Mouse (Mus musculus) lung, embryonic 14.5 days (tissue): ENCODE results near the gene Sept3. TPM values are rescaled to one million over a fixed set of nuclear protein-coding genes. Genes with fewer than 3 reads are reported as not detected.

Experiments used
- ATAC-seq: fragments of 200-750 bp; cut with Nextera tagmentation; 2 replicates; pipeline ENCODE4 v1.8.0; 2017; ENCODE audit warnings: mild to moderate bottlenecking, moderate TSS enrichment, moderate library complexity; ENCODE audit not compliant: insufficient read depth
- DNase-seq: peaks from one replicate; pipeline ENCODE4 v3.0.0-alpha.2; 2015
- H3K27ac ChIP-seq: fragments of 300-500 bp; sonication (generic); 2 replicates; pipeline ENCODE4 v1.5.1; 2014; ENCODE audit warnings: low read depth, mild to moderate bottlenecking, moderate library complexity
- H3K27me3 ChIP-seq: fragments of 300-500 bp; sonication (generic); 2 replicates; pipeline ENCODE4 v1.6.1; 2014; ENCODE audit warnings: low read length, control low read depth; ENCODE audit not compliant: insufficient read depth
- H3K36me3 ChIP-seq: fragments of 300-500 bp; sonication (generic); 2 replicates; pipeline ENCODE4 v1.6.1; 2014; ENCODE audit warnings: control low read depth; ENCODE audit not compliant: insufficient read depth
- H3K4me1 ChIP-seq: fragments of 300-500 bp; sonication (generic); 2 replicates; pipeline ENCODE4 v1.6.1; 2014; ENCODE audit warnings: antibody characterized with exemption, control low read depth; ENCODE audit not compliant: insufficient read depth
- H3K4me2 ChIP-seq: fragments of 300-500 bp; sonication (generic); 2 replicates; pipeline ENCODE4 v1.6.1; 2014; ENCODE audit warnings: mild to moderate bottlenecking
- H3K4me3 ChIP-seq: fragments of 300-500 bp; sonication (generic); 2 replicates; pipeline ENCODE4 v1.5.1; 2014; ENCODE audit warnings: low read depth, low read length
- H3K9ac ChIP-seq: fragments of 300-500 bp; sonication (generic); 2 replicates; pipeline ENCODE4 v1.6.1; 2014
- H3K9me3 ChIP-seq: fragments of 300-500 bp; sonication (generic); 2 replicates; pipeline ENCODE4 v1.6.1; 2016; ENCODE audit warnings: low read depth, low read length, control low read depth
- CTCF ChIP-seq: IDR thresholded peaks from 2 replicates; pipeline ENCODE4 v1.5.1; 2016; ENCODE audit warnings: antibody characterized with exemption, low read depth
- WGBS: fragments of 180-500 bp; shearing (Covaris S2); extraction: QIAGEN DNeasy Blood & Tissue Kit; methylation state at CpG from one replicate; pipeline ENCODE4 v1.1.7; 2014; 5-methylcytosine and 5-hydroxymethylcytosine counted together
- polyA plus RNA-seq: library from polyadenylated mRNA; unstranded; fragments of >200 nt; fragmentation: Nextera tagmentation; extraction: Ambion mirVana; gene quantifications from 2 replicates; pipeline ENCODE4 v1.2.1, GENCODE M21; 2014

The Sept3 gene
- polyA plus RNA-seq, 1 experiment from 2014 or later = 8.1 TPM

DNA sequence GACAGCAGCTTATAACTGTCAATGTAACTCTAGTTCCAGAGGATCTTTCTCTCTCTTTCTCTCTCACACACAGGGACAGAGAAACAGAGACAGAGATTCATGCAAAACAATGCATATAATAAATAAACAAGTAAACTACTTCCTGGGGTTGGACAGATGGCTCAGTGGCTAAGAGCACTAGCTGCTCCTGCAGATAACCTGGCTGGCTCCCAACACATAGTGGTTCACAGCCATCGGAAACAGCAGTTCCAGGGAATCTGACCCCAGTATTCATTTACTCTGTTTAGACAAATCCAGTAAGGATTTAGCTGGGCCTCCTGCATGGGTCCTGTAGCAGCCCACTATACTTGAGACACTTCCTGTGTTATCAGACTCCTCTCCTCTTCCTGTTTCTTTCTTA is 44.9 kb downstream of the Sept3 start:
- no peak overlapping the region for H3K9ac ChIP-seq
- 33% methylated on average over 1 of the region's 1 CpGs for WGBS
- ATAC-seq (no peak), DNase-seq (no peak)
- no peak overlapping the region for H3K4me2 ChIP-seq
- no peaks in the 10 kb centered on the region for H3K27me3 ChIP-seq
- H3K4me1 ChIP-seq = no peaks in the 10 kb centered on the region; the same call in 1 of the 2 replicates
- TF ChIP-seq CTCF = no peak
- H3K27ac ChIP-seq = no peak overlapping the region
- H3K4me3 ChIP-seq = no peak overlapping the region
- no peaks in the 10 kb centered on the region for H3K9me3 ChIP-seq
- no peaks in the 10 kb centered on the region for H3K36me3 ChIP-seq

DNA sequence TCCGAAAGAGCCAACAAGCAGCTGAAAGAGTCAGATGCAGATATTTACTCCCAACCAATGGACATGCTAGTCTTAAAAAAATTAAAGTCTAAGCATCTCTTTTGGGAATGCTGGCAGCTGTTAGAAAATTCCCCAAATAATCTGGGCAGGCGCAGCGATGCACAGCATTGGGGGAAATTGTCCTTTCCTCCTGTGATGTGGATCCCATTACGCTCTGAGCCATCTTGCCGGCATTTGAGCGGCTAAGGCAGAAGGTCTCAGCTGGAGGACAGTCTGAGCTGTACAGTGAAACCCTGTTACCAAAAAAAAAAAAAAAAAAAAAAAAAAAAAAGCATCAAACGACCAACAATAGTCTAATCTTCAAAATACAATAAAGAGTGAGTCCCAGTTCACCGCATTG is 47.5 kb downstream of the Sept3 start:
- H3K4me3 ChIP-seq = no peak overlapping the region
- H3K4me1 ChIP-seq = no peaks in the 10 kb centered on the region; the same call in 1 of the 2 replicates
- no peaks in the 10 kb centered on the region for H3K36me3 ChIP-seq
- ATAC-seq (no peak), DNase-seq (no peak)
- no peaks in the 10 kb centered on the region for H3K27me3 ChIP-seq
- H3K9me3 ChIP-seq = no peaks in the 10 kb centered on the region
- 75% methylated on average over 8 of the region's 8 CpGs for WGBS
- no peak overlapping the region for H3K27ac ChIP-seq
- H3K9ac ChIP-seq = no peak overlapping the region
- no peak for TF ChIP-seq CTCF
- no peak overlapping the region for H3K4me2 ChIP-seq

DNA sequence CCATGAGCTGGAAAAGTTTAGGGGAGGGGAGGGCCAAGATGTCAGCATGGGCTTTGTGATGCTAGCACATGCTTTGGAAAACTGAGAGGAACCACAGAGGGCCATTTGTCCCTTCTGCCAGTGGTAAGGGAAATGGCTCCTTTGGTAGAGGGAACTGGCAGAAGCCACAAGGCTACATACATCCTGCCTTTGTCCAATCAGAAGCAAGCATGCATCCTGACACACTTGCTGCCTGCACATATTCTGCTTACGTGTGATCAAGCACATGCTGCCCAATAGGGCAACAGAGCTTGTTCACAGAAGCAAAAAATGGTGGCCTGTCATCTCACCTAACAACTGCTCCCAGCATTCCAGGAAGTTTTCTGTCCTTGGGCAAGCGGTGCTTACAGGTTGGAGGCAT is 50.7 kb downstream of the Sept3 start:
- Histone ChIP-seq H3K9ac (no peak overlapping the region), H3K36me3 (peaks cover 15% of the 10 kb centered on the region), H3K27ac (no peak overlapping the region), H3K27me3 (no peaks in the 10 kb centered on the region), H3K9me3 (no peaks in the 10 kb centered on the region), H3K4me1 (no peaks in the 10 kb centered on the region; the same call in 1 of the 2 replicates), H3K4me2 (no peak overlapping the region), H3K4me3 (no peak overlapping the region)
- TF ChIP-seq CTCF = no peak
- ATAC-seq = no peak
- DNase-seq = no peak
- 60% methylated on average over 2 of the region's 2 CpGs for WGBS

DNA sequence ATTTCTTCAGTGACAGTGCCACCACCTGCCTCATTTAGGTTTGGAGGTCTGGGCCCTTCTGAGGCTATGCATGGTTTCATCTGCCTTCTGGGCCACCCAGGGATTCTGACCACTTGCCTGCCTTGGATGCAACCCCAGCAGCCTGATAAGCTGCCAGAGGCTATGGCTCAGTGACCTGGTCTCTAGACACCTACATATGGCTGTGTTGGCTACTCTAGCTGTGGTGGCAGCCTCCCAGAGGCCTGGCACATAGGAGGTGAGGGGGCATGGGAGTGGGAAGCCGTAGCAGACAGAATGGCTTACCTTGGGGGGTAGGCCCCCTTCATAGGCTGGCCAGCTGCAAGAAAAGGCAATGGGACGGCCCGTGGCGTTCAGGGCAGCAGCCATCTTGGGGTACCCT is 60.5 kb downstream of the Sept3 start:
- no peaks in the 10 kb centered on the region for H3K9me3 ChIP-seq
- no peaks in the 10 kb centered on the region for H3K27me3 ChIP-seq
- H3K27ac ChIP-seq = no peak overlapping the region
- DNase-seq (no peak), ATAC-seq (no peak)
- H3K4me3 ChIP-seq = no peak overlapping the region
- no peak overlapping the region for H3K4me2 ChIP-seq
- H3K9ac ChIP-seq = no peak overlapping the region
- peaks cover 5% of the 10 kb centered on the region; the same call in 1 of the 2 replicates for H3K4me1 ChIP-seq
- peaks cover 53% of the 10 kb centered on the region for H3K36me3 ChIP-seq
- TF ChIP-seq CTCF = no peak
- 95% methylated on average over 4 of the region's 4 CpGs for WGBS

DNA sequence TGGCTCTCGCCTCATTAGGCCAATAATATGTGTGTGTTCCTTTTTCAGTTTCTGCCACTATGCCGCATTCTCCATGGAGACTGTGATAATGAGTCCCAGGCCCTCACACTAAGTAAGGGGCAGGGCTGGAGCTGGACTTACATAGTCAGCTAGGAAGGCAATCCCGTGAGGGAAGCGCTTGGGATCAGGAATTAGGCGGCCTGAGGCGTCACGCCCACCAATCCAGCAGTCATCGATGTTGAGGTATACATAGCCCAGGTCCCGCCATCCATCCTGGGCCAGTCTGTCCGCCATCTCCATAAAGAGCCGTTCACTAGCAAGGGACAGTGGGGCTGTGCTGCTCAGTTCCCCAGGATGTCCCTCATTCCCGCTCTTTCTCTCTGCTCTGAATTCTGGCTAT is 61.9 kb downstream of the Sept3 start:
- no peaks in the 10 kb centered on the region for H3K9me3 ChIP-seq
- H3K4me2 ChIP-seq = no peak overlapping the region
- no peak overlapping the region for H3K27ac ChIP-seq
- H3K27me3 ChIP-seq = no peaks in the 10 kb centered on the region
- ATAC-seq (no peak), DNase-seq (no peak)
- H3K4me1 ChIP-seq = peaks cover 7% of the 10 kb centered on the region; the same call in 1 of the 2 replicates
- 85% methylated on average over 12 of the region's 12 CpGs for WGBS
- H3K9ac ChIP-seq = no peak overlapping the region
- H3K4me3 ChIP-seq = no peak overlapping the region
- H3K36me3 ChIP-seq = peaks cover 45% of the 10 kb centered on the region
- TF ChIP-seq CTCF = no peak

DNA sequence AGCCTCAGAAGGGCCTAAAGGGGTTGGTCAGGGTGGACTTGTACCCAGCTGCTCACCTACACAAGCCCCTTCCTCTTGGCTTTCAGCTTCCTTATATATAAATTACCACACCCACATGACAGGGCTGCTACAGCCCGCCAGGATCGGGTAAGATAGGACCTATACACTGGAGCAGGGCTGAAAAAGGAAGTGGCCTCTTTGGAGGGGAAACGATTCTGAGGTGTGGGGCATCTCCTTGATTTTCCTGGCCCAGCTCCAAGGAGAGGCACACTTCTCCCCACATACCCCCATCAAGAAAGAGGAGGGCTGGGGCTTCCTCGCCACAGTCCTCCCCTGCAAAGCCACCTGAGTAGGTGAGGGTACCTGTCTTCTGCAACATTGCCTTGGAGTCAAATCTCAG is 63.2 kb downstream of the Sept3 start:
- peak overlapping the region; percentile 58 for H3K4me3 ChIP-seq
- H3K27me3 ChIP-seq = no peaks in the 10 kb centered on the region
- H3K4me1 ChIP-seq = peaks cover 8% of the 10 kb centered on the region; the same call in 1 of the 2 replicates
- peak overlapping the region; percentile 53 for H3K9ac ChIP-seq
- no peak for ATAC-seq
- no peaks in the 10 kb centered on the region for H3K9me3 ChIP-seq
- TF ChIP-seq CTCF = no peak
- no peak overlapping the region for H3K27ac ChIP-seq
- H3K4me2 ChIP-seq = peak overlapping the region; percentile 60
- peaks cover 34% of the 10 kb centered on the region for H3K36me3 ChIP-seq
- WGBS = 12% methylated on average over 4 of the region's 4 CpGs
- peak; percentile 17 for DNase-seq

DNA sequence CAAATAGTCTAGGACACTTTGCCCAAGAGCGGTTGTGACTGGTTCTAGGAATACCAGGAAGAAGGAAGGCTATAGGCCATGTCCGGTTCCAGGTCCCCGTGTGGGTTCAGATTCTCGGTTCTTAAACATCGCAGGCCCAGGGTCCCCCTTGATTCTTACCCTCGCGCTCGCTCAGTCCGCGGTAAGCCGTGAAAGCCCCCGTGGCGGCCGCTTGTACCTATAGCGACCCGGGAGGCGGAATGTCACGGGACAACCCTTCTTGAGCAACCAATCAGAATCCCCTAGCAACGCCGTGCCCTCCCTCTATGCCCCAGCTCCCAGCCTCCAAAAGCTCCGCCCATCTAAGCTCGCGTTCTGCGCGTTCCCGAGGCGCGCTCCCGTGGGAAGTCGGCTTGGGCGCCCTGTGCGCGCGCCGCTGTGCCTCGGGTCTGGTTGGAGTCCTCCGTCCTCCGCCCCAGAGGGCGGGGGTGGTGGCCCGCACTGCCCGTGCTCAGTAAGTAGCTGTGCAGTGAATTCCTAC is 64.0 kb downstream of the Sept3 start, which contains the start of the genes Naga, Pheta2 and Smdt1:
Gene Naga (minus strand): TSS at position 333 of the 520 bp plus-strand sequence.
Gene Pheta2 (plus strand): TSS at position 350 of the 520 bp plus-strand sequence.
Gene Smdt1 (plus strand): TSS at position 367 of the 520 bp plus-strand sequence.
- Histone ChIP-seq H3K4me3 (peak within 1 kb of the TSS; percentile 58), H3K36me3 (peaks cover 29% of the 10 kb centered on the region), H3K27me3 (no peaks in the 10 kb centered on the region), H3K27ac (0 out of 2 replicates have a peak within 1 kb of the TSS, but pooled peaks have one; percentile 38), H3K4me2 (peak within 1 kb of the TSS; percentile 60), H3K4me1 (peaks cover 8% of the 10 kb centered on the region; the same call in 1 of the 2 replicates), H3K9ac (peak within 1 kb of the TSS; percentile 53), H3K9me3 (no peaks in the 10 kb centered on the region)
- peak; percentile 88 for ATAC-seq
- TF ChIP-seq CTCF = no peak
- under 1% methylated on average over 41 of the region's 41 CpGs for WGBS
- peak; percentile 98 for DNase-seq
